Comparison of ENCODE assay signal across 21 mouse cellular contexts in the genomic region with DNA sequence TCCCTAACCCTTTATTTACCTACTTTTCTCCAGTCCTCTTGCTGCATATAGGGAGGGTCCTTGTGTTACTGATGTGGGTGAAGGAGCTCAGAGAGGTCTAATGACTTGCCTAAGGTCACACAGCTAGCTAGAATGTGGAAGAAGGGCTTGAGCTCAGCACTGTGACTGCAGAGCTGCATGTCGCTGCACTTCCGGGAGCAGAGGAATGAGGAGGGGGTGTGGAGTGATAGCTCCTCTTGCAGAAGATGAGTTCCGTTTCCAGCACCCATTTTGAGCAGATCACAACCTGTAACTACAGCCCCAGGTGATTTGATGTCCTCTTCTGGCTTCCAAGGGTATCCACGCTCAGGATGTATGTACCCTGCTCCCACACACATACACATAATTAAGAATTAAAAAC. TPM values are rescaled to one million over a fixed set of nuclear protein-coding genes. Genes with fewer than 3 reads are reported as not detected.
"Had no signal": no experiment of that assay in that cellular context is flagged by ENCODE, and none has a peak within 500 bp of the region (broad histone marks: within the 10 kb centered on the region; RNA-seq: fewer than 3 reads in every experiment).

No protein-coding gene starts in this region.

- DNase-seq: lung, adult 18-20 months; lung, embryonic 14.5 days; lung, postnatal 10 days; lung, postnatal 4 days; midbrain, embryonic 14.5 days; retina, postnatal 1 day; right cerebral cortex, adult 18-20 months; right cerebral cortex, postnatal 25 days; right cerebral cortex, postnatal 4 days; spleen, adult 18-20 months; thymus, adult 18-20 months; thymus, postnatal 25 days had no signal

- ATAC-seq: midbrain, embryonic 16.5 days had no signal

- H3K36me3 ChIP-seq: midbrain, embryonic 10.5 days; midbrain, embryonic 12.5 days; neural tube, embryonic 13.5 days; neural tube, embryonic 15.5 days had no signal

- H3K27ac ChIP-seq: liver, embryonic 14.5 days; midbrain, embryonic 10.5 days; midbrain, embryonic 12.5 days; neural tube, embryonic 13.5 days; neural tube, embryonic 15.5 days had no signal

- H3K4me3 ChIP-seq: midbrain, embryonic 10.5 days; midbrain, embryonic 12.5 days; myocyte; neural tube, embryonic 13.5 days; neural tube, embryonic 15.5 days had no signal

- H3K27me3 ChIP-seq: neural tube, embryonic 13.5 days; neural tube, embryonic 15.5 days had no signal

RNA-seq across cellular contexts. Expression of a gene that starts 16.7 kb away (rescaled TPM):
- polyA plus RNA-seq: liver, embryonic 16.5 days; lung, embryonic 14.5 days; myocyte; small intestine, adult 2 months had no signal
